Mouse (Mus musculus) 416B (cell line): Measurements from ENCODE around the gene Borcs5.

Experiments
- DNase-seq: peaks from one replicate; pipeline ENCODE4 v3.0.0; 2011; ENCODE audit warnings: low read depth

Borcs5 gene

DNA sequence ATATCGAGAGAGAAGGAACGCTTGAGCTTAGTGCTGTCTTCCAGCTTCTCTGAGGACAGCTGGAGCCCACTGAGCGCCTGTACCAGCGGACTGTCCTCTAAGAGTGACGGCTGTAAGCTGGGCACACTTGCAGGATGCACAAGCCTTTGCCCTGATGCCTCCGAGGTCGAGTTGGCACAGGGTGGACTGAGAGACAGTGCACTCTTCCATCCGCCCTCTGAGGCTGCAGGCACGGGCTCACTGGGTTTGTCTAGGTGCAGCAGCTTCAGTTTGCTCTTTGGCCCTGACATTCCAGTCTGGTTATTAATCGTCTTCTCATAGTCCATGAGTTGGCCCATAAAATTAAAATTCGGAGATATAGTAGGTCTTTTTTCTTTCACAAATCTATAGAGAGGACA is 79.4 kb downstream of the Borcs5 start:
- no peak for DNase-seq

DNA sequence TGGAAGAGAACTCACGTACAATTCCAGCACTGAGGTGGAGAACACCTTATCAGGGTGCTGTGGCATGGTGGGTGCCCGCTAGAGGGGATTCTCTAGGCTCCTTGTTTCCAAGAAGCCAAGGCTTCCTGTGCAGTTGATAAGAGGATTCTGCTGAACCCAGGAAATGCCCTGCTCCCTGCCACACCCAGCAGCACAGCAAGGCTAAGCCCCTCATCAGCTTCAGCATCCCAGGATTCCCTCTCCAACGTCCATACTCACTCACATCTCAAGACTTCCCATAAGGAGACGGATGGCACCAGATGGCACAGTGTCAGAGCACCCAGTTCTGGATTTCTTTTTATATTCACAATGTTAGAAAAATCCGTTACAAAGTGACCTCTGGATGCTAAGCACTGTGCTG is 79.8 kb downstream of the Borcs5 start:
- no peak for DNase-seq

DNA sequence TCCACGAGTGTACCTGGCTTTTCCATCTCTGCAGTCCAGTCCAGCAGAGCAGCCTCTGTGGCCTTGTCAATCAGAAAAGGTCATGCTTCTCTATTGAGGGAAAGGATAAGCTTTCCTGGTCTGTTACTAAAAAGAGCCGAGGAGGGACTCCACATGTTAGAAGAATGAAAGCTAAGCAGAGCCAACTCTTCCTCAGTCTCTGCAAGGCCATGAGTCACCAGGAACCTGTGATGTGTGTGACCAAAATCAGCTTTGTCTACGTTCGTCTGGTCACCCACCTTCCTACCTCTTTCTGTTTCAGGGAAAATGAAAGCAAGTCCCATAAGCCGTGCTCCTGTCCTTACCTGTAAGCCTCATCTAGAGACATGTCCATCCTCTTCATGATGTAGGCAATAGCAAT is 80.8 kb downstream of the Borcs5 start:
- DNase-seq, result no peak

DNA sequence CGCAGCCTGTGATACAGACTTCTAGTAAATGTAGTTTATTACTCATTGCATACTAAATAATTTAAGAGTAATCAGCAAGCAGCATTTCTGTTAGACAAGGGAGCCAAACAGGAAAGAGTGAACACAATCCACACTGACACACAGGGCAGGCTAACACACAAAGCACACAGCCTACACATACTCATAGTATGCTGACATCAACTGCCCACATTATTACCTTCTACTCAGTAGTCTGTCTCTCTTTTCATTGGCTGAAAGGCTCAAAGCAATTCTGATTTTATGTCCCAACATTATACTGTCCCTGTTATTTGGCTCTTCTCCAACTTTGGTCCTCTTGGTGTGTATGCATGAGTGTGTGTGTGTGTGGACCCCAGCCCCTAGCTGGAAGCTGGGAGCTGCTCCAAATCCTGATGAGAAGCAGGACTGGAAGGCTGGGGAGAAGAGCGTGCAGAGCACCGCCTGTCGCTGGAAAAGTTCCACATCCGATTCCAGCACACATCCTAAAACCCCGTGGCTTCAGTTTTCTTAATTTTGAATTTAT is 82.5 kb downstream of the Borcs5 start:
- no peak for DNase-seq

DNA sequence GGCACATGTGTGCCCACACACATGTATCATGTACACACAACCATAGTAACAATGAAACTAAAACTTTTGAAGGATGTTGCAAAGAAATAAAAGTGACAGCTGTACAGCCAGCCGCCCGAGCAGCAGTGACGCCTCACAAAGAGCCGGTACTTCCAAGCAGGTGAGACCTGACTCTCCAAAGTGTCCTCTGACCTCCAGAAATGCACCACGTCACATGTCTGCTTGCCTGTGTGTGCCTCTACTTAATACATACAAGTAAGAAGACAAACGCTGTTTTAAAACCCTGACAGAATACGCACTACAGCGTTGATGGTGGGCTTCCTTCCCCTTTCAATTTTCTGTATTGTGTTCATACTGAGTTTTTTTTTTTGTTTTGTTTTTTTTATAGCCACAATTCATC is 83.6 kb downstream of the Borcs5 start:
- no peak for DNase-seq

DNA sequence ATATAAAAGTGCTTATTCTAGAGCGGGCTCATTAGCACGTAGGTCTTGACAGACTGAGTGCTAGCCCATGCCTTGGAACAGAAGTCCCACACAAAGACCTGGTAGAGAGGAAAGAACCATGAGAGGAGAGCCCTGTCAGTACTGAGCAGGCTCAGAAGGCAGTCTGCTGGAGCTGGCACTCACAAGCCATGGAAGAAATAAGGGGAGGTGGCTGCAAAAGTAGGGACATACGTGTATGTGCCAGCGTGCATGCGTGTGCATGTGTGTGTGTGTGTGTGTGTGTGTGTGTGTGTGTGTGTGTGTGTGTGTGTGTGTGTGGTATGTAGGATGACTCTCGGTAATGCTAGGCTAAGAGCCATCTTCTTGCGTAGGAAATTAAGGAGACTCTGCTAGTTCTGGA is 84.0 kb downstream of the Borcs5 start:
- DNase-seq, result no peak

DNA sequence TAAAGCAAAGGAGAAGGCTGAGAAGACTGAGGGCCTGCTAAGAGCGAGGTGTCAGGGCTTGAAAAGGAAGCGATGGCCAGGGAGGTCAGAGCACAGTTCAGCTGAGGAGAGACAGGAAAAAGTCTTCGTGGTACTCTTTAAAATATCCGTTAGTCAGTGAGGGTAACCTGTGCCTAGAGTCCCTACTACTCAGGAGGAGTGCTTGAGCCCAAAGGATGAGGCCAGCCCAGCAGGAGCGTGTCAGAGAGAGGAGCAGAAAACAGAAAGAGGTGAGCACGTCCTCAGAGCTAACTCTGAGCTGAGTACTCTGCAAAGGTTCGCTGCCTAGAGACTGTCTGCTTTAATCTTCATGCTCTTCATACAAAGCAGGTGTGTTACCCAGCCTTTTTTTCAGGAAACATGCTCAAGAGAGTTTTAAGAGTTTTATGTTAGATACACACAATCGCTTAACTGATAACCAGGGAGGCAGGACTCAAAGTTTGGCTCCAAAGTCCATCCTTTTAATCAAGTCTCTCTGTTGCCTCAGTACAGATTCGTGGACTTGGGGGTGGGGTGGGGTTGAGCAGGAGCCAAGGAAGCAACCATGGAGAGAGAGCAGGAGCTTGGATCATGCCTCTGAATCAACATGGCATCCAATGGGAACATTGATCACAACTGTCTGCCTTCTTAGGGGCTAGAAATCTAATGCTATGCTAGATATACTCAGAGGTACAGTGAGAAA is 84.7 kb downstream of the Borcs5 start:
- DNase-seq, result no peak

DNA sequence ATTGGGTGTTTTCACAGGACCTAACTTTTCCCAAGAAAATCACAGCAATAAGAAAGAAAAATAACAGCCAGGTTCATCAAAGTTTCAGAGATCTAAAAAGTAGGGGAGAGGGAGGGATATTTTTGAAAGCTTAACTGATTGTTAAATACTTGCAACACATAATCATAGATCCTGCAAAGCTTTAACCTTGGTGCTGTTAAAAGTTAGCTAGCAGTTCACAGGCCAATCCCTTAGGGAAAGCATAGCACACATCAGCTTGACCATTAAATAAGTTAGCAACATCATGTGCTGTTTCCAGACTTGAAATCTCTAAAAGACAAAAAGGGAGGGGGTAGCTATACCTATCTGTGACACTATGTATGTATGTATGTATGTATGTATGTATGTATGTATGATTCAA is 86.1 kb downstream of the Borcs5 start:
- DNase-seq, result no peak

DNA sequence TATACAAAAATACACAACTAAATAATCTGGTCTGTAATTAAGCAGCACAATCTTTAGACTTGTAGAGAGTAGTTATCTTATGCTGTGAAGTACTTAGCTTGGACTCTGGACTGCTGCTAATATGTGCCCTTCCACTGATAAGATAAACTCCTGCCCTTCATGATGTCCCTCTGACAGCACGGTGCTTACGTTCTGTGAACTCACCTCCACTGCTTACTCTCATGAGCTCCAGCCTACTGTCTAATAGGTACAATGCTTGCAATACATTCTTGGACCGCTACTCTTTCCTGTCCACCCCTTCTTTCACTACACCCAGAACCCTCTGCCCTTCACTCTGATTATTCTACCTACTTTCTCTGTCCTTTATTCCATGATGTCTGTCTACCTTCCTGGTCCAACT is 91.7 kb downstream of the Borcs5 start:
- no peak for DNase-seq

DNA sequence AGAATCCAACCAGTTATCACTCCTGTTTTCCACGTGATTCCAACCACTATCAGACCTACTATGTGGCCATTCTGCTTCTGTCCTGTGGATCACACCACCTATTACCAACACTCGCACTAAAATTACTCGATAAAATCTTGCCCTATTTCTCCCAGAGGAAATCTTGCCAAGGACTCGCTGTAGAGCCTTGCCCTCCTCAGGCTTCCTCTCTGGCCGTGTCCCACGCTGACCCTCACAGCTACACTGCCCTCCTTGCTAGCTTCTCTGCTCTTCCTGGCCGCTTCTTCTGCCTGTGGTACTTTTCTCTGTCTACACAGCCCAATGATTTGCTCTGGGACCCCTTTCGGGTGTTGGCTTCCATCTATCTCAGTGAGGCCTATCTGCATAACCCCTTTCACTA is 93.5 kb downstream of the Borcs5 start:
- no peak for DNase-seq

DNA sequence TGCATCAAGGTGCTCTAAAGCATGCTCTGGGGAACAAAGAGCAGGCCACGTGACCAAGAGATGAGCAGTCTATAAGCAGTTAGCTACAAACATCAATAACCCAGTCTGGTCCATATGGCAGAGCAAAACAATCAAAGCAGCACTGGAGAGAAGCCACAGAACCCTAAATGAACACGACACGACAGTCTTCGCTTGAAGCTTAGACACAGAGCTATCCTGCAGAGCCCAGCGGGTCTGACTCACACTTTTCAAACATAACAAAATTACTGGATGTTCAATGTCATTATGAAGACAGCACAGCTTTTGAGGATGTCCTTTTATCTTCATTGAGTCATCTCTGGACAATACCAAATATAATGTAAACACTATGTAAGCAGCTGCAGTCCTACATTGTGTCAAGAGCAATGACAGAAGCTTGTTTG is 94.5 kb downstream of the Borcs5 start:
- DNase-seq, result no peak

DNA sequence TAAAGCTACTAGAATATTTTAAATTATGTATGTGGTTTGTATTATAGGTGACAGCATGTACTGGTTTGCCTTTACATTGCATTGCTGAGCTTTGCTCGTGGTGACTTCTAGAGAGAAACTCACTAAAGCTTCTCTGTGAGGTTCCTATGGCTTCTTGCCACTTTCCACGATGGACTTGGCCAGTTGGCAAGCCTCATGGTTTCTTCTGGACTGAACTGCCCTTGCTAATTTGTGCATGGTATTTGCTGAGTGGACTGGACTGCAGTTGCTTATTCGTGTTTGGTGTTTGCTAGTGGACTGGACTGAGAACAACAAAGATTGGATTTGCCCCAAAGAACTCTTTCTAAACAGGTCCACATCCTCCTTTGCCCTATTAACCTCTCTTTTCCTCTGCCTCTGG is 97.5 kb downstream of the Borcs5 start:
- no peak for DNase-seq

DNA sequence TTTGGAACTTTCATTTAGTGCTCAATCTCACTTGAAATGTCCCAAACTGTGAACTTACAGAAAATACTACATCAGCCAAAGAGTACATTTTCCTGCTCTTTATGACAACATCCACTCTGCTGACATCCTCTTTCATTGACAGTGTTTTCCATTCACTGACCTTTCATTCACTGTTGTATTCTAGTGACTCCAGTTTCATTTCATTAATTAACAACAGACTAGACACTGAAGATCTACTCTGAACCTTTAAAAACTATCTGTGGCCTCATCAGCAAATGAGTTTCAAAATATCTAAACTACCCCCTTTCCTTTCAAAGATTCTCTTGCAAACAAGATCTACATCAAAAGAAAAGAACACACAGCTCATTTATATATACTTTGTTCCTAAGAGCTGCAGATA is 104.3 kb downstream of the Borcs5 start:
- DNase-seq, result no peak

DNA sequence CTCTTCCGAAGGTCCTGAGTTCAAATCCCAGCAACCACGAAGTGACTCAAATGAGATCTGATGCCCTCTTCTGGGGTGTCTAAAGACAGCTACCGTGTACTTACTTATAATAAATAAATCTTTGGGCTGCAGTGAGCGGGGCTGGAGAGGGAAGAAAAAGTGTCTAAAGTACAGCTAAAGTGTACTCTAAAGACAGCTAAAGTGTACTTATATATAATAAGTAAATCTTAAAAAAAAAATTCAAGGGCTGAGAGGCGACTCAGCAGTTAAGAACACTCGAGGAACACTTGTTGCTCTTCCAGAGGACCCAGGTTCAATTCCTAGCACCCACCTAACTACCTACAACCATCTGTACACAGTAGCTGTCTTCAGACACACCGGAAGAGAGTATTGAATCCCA is 106.6 kb downstream of the Borcs5 start:
- DNase-seq, result no peak

DNA sequence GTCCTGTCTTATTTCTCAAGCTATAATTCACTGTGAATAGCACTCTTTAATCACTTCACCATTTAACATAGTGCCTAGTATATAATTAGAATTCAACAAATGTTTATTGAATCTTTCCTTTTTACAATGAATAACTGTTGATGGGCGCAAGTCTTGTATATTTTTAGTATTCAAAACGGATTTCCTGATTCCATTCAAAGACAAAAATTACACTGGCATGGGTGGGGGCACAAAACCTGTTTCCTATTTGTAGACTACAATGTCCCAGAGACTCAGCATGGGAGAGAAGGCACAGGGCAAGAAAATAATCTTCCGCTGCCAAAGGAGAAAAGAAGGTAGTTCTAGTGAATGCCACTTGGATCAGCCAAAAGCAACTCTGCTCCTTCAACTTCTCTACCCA is 108.8 kb downstream of the Borcs5 start:
- no peak for DNase-seq

DNA sequence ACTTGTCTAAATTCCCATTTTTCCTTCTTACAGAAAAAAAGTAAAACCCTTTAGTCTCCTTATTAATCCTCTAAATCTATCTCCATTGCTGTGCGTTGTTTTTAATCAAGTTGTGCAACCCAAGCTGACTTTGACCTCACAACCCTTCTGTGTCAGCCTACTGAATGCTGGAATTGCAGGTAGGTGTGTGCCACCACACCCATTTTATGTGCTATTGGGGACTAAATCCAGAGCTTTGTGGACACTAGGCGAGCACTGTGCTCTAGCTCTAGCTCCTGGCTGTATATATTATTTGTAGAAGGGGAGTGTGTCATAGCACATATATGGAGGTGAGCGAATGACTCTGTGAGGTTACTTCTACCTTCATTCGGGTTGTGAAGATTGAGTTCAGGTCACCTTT is 111.8 kb downstream of the Borcs5 start:
- DNase-seq, result no peak

DNA sequence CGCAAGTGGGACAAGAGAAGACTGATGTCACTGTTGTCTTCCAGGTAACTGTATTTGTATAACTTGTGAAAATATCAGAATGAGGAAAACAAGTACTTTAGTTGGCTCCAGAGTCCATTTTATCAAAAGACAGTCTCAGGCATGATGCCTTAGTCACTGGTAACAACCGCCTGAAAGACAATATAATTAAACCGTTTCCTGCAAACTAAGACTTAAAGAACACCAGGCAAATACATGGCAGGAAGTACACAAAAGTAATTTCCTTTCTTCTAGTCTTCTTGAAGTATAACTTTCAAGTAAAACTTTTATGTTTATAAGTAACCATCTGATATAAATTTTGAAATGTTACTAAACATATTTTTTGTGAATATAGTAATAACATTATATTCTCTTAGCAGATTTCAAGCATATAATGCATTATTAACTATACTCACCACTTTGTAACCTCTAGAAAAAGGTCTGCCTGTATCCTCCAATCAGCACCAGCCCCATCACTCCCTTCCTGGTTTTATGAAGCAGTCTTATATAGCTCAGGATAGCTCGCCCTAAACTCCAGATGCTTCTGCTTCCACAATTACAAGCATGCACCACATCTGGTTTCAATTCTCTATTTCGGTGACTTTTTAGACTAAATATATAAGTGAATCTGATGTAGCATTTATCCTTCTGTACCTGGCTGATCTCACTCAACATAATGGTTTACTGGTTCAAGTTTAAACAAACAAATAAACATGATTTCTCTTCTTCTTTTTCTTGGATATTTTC is 112.8 kb downstream of the Borcs5 start:
- DNase-seq, result no peak

DNA sequence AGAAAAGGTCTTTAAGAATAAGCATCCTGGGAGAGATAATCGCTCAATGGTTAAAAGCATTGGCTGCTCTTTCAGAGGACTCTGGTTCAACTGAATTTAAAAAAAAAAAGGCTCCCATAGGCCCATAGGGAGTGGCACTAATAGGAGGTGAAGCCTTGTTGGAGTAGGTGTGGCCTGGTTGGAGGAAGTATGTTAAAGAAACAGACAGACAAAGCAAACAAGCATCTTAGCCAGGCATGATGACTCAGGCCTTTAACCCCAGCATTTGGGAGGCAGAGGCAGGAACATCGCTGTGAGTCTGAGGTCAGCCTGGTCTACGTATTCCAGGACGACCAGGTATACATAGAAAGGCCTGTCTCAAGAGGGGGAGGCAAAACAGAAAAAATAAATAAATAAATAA is 114.1 kb downstream of the Borcs5 start:
- peak; percentile 81 for DNase-seq

DNA sequence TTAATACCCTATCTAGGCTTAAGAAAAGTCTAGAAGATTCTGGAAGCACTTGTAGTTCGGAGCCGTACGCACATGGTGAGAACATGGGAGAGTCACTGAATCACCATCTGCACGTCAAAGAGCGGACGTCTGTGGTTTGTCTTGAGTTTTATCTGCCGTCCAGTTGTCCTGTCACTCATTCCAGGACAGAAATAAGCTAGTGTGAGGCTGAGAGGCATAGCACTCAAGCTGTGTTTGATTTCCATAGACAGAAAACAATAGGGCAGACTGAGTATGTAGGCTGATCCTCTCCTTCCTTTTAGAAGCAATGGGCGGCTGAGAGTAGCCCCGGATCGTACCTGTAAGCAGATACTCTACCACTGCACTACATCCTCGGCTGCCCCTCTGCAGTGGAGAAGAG is 114.5 kb downstream of the Borcs5 start:
- peak; percentile 60 for DNase-seq

DNA sequence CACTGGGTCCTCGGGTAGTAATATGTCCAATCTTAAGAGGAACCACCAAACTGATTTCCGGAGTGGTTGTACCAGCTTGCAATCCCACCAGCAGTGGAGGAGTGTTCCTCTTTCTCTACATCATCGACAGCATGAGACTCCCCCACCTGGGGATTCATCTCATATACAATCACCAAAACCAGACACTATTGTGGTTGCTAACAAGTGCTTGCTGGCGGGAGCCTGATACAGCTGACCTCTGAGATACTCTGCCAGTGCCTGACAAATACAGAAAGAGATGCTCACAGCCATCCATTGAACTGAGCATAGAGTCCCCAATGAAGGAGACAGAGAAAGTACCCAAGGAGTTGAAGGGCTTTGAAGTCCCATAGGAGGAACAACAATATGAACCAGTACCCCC is 116.7 kb downstream of the Borcs5 start:
- no peak for DNase-seq
